Mouse (Mus musculus): ENCODE measurements around the gene Cacna1e. TPM values are rescaled to one million over a fixed set of nuclear protein-coding genes. Genes with fewer than 3 reads are reported as not detected.
A peak's percentile ranks its signal among the peaks of the same experiment; 100 is the strongest.

Cacna1e gene
- total RNA-seq, 4 experiments from 2014 or later, result 180 to 236 (median 203) TPM

DNA sequence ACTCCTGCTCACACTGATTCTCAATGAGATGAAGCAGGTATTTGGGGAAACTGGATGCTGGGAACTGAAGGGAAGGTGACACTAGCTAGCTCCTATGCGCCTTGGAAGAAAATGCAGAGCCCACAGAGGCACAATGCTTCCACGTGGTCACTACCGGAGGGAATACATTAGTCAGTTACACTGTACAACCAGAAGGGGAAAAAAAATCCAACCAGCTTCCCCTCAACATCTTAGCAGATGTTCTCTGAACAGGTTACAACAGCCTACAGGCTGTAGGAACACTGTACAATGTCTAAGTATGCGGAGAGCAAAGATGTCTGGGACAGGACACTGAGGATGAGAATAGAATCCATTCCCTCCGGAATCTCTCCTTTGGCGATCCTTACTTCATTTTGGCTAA lies 161.2 kb downstream of the Cacna1e start:
- no peak for DNase-seq (ENCODE audit: low spot score in 2 of 2)

DNA sequence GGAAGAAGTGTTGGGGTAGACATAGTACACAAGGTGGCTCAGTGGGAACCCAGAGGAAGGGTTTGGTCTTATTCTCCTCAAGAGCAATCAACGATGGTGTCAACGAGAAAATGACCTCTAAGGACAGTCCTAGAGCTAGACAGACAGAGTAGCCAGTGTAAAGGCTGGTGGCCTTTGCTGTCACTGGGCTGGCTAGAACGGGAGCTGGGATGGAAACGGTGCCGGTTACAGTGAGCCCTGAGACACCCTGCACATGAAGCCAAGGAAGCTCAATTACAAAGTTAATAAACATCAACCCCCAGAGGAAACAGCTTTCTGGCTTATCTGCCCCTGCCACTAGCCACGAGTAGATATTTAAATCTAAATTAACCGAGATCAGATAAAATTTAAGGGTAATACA lies 168.7 kb downstream of the Cacna1e start:
- no peak for DNase-seq (ENCODE audit: low spot score in 2 of 2)

DNA sequence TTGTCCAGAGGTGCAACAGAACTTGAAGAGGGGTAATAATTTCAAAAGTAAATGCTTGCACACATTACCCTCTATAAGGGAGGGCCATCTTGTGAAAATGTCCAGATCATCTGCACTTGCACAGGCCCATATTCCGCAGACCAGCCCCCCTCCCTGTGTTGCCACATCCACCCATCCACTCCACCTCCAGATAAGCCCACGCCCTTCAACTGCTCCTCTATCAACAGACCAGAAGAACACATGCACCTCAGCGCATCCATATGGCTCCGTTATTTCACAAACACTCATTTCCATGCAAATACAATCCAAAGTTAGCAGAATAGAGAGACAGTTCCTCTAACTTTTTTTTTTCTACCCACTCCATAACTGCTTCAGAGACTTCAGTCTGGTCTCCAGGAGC lies 171.6 kb downstream of the Cacna1e start:
- DNase-seq (ENCODE audit: low spot score in 2 of 2), result peak; percentile 70 to 73

DNA sequence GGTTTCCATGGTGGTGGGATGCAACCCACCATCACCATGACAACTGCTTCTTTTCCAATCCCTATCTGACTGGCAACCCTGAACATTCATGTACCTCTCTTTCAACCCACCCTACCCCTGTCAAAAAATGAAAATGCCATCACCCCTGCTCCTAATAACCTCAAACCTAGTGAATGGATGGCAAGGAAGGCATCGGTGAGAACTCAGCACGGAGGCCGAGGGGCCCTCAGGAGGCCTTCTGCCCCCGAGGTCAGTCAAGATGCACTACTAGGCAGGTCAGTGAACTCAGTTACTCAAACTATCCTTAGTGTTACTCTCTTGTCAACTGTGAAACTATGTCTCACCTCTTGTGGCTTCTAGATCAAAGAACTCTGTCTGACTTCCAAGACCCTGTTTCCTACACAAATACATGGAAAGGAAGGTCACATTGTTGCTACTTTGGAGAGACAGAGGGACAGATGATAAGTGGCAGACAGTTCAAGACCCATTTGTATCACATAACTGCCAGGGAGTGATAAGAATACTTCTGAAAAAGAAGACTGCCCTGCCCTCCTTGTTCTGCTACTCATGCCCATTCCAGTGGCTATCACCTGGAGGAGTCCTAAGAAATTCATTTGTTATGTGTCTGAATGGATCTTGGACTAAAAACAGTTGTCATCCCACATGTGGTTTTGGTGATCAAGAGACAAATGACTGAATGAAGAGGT lies 176.6 kb downstream of the Cacna1e start:
- DNase-seq (ENCODE audit: low spot score in 2 of 2), result no peak

DNA sequence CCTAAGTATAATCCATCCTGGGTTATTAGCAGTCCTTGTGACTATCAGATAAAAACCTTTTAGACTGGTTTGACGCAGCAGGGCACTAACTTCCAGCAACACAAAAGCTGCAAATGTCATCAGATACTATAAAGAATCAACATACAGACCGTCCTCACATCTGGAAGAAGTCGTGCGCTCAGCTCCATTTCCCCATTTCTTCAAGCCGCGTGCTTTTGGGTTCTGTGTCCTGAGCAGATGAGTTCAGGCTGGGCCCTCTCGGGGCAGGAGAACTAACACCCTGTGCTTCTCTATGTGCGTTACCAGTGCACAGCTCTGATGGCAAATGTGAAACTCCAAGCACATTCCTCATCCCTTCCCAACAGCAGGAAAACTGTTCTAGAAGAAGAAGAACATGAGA lies 177.3 kb downstream of the Cacna1e start:
- no peak for DNase-seq (ENCODE audit: low spot score in 2 of 2)

DNA sequence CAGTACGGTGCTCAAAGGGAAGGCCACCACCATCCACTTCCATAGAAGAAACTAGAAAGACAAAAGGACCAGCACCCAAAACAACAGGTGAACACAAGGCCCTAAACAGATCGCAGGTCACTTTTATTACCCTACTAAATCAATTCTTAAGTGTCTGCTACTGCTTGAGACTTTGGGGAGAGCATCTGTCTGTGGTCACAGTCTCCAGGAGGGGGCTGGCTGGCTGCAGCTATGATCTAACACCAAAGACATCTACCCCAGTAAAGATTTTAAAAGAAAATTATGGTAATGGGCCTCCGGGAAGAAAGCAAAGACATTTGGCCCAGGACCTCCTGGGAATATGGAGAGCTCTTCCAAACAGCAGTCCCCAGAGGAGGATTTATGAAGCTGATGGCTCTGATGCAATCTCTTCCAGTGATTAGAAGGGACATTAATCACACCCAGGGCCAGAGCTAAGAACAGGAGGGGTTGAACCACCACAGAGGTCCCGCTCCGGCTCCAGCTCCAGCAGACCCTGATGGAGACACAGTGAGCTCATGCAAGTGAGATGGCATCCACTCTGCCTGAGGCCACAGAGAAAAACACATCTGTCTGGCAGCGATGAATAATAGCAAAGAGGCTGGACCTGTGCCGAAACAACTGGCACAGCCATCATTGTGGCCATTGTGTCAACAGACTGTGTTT lies 178.3 kb downstream of the Cacna1e start:
- DNase-seq (ENCODE audit: low spot score in 2 of 2), result no peak

DNA sequence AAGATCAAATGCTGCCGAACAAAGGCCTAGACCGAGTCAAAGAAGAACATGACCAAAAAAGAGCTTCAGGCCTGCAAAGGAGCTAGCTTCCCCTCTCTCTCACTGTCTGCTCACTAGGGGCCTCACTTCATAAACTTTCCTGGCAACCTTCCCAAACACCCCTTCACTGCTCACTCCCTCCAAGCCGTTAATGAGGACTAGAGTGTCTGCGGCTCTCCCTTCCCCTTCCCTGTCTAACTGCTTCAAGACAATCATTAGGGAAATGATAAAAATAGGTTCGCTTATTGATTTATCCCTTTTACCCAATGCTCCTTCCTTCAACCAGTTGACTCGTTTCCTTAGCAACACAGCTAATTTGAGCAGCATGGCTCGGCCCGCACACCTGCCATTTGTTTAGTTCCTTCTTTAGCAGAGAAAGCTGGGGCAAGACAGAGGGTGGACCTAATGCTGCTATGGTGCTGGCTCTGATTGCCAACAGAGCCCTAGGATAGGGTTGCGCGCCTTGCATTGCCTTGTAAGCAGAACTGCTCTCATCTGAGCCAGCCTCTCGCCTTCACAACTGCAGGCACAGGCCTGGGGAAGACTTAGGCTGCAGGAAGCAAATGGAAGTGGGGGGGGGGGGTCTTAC lies 179.6 kb downstream of the Cacna1e start:
- DNase-seq (ENCODE audit: low spot score in 2 of 2), result no peak

DNA sequence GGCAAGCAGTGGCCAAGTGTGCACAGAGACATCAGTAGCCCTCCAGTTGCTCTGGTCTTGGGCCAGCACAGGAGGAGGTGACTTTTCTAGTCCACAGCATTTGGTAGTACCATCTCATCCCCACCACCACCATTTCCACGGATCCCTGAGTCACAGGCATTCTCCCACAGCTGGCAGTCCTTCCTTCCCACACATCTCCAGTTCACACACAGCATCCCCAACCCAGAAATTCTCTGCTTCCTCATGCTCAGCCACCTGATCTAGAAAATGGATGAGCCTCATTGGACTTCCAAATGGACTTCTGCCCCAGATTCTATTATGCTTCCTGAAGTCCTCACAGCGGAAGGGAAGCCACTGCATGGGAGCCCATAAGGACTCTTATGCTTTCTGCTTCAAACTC lies 181.7 kb downstream of the Cacna1e start:
- DNase-seq (ENCODE audit: low spot score in 2 of 2), result no peak

DNA sequence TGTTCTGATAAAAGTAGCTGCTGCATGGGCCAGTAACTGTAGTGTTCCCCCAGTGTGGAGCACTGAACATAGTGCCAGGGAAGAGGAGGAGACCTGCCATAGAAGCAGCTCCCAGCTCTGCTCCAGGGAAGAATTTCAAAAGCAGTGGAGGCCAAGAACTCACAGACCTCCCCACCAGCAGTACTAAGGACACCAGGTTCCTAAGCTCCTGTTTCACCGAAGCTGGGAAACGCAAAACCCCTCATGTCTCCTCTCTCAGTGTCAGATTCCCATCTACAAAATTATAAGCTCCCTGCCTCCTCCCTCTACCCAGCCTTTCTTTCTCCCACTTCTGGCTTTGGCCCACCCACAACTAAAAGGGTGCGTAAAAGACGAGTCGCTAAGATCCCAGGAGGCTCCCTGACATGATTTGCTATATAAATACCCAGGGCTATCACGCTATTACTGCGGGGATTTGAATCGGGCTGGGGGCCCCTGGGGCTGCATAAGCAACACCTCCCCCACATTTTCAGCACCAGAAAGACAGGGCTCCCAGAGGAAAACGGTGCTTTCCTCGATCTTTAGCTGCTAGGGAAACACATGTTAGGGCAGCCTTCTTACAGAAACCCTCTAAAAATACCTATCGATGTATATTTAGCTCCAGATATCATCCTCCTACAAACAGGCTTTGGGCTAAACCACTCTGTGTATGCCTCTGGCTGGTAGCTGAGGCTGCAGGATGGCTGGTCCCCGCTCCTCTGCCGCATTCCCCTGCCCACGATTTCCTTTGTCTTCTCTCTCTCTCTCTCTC lies 195.2 kb downstream of the Cacna1e start:
- DNase-seq (ENCODE audit: low spot score in 2 of 2), result no peak

DNA sequence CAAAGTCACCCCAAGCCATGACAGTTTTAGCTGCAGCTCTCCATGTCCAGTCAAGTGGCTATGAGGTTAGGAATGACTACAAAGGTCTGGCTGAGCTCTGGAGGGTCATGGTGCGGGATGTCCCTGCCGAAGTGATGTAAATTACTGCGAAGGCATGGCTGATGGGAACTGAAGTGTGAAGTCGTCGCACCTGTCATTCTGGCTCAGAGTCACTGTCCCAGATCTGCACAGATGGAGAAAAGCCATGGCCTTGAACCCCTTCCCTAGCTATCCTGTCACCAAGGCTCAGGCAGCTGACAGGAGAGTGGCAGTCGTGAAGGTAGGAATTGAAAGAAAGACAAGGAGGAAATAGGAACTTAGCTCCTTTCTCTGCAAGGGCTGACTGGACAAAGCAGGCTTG lies 197.4 kb downstream of the Cacna1e start:
- DNase-seq (ENCODE audit: low spot score in 2 of 2), result no peak

DNA sequence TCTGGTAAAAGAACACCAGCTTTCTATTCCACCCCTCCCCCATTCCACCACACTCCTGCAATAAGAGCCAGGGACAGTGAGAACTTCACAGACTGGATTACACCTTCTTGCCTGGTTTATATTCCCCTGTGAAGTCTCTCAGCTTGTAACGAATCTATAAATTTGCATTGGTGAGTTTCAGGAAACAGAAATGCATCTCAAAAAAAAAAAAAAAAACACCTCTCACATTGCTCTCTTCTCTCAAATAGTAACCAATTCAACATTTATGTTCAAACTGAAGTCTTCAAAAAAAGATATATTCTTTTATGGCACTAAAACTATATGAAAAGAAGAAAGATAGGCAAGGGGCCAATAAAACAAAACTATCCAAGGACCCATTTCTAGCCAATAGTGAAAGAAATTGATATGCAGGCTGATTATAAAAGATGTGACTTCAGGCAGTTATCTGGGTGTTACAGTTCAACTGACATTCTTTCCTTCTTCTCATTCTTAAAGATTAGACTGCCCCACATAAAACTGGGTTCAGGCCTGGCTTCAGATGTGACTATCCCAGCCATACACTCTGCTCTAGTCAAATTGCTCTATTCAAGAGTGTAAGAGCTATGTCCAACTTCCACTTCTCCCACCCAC lies 200.7 kb downstream of the Cacna1e start:
- DNase-seq (ENCODE audit: low spot score in 2 of 2), result no peak

DNA sequence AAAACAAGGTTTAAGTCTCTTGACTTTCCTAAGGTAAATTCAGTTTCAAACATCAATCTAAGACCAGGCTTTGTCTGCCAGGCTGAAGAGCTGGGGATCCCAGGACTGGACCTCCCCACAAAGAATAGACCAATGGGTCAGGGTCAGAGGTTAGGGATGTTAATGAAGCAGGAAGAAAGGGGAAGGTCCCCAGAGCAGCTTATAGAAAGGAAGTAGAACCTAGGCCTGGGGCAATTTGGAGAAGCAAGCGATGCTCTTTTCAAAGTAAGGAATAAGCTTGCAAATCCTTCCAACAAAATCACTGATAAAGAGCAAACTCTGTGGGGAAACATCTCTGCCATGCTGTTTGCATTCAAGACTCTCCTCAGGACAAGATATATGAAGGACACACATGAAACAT lies 205.3 kb downstream of the Cacna1e start:
- no peak for DNase-seq (ENCODE audit: low spot score in 2 of 2)

DNA sequence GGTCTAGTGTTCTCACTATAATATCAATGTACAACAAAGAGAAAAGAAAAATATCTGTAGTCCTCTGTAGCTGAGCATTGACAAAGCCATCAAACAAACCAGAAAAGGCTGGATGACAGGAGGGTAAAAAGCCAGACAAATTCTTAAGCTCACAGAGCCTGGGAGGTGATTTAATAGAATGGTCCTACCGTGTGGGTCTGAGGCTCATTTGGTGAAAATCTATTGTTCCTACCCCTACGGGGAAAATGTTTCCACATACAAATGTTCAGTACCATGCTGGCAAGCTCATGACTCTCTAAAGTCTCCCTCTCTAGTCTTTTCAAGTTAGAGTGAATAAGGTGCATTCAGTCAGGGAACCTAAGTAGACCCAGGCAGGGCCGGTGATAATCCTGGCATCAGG lies 206.2 kb downstream of the Cacna1e start:
- DNase-seq (ENCODE audit: low spot score in 2 of 2), result no peak

DNA sequence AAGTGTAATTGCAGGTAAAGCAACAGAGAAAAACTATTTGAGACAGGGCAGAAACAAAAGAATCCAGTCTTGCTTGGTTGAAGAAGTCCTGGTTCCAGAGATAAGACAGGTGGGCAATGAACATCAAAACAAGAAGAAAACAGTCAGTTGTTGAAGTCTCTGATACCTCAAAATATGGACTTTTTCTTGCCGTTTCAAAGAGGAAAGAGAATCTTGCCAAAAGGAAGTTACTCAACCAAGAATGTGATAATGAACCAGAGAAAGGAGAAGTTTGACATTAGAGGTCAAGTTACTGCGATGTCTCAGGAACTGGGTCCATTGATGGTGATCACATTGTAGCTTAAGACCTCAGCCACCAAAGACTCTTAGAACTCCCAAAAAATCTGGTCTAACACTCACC lies 206.6 kb downstream of the Cacna1e start:
- no peak for DNase-seq (ENCODE audit: low spot score in 2 of 2)

DNA sequence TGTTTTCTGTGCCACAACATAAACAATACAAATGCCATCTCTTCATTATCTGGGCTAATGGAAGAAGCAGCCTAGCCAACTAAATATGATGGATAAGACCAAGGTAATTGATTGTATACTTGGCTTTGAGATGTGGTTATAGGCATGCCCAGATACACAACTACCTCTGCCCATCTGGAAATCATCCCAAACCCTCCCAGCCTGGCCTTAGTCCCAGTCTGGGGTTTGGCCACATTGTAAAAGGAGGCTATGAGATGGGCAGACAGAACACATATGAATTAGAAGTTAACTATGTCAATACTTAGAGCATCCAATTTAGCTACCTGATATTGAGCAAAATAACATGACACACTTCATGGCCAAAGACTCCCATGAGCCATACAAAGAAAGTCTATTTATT lies 220.6 kb downstream of the Cacna1e start:
- DNase-seq (ENCODE audit: low spot score in 2 of 2), result no peak

DNA sequence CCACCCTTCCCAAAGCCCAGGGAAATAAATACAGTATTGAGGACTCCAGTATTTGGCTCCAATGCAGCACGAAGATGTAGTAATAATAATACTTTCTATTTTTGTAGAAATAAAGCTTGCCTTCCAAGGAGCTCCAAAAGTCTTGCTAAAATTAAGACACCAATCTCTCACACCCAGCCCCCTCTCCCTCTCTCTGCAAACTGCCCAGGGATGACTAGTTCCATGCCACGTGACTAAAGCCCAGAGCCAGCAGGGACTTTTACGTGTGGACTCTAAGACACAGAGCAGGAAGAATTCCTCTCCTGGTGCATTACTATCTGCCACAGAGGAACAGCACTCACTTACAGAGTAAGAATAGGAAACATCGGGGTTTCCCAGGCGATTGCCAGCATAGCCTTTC lies 222.3 kb downstream of the Cacna1e start:
- DNase-seq (ENCODE audit: low spot score in 2 of 2), result peak in 1 of 2 experiments; percentile 33

DNA sequence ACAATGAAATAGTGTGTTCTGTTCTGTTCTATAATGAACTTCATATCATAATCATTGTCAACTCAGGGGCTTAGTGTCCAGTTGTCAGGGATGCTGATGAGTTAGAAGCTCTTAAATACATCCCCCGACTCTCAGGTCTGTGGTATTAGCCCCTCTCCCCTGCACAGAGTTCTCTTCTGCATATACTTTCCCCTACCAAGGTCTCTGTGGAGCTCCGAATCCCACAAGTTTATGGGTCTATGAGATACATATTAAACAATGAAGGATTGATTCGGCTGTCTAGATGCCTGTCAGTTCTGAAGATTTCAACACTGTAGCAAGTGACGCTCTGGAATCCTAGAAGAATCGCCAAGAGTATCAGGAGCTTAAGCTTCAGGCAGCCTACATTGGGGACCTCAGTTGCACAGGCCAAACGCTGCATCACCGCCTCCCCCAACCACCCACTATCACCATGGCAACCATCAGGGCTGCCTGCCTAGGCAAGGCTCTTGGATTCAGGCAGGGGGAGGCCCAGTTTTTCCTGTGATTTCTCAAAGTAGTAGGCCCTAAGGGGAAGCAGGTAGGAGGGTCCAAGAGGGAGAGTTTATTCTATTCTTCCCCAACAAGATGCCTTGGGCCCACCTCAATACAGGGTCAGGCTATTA lies 223.0 kb downstream of the Cacna1e start:
- DNase-seq (ENCODE audit: low spot score in 2 of 2), result peak; percentile 82

DNA sequence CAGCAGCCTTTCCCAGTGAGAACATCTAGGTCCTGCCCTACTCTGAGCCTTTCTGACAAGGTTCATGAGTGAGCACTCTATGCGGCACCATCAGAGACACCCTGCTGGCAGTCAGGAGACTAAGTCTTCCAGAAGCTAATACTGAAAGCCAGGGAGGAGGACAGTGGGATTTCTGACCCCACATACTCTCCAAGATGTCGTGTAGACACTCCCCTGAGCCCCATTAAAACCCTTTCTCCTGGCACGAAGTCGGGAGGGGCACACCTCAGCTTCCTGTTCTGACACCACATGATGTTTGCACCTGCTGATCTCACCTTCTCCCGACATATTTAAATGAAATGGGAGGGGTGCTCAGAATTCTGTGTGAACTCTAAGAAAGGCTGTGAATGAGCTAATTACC lies 226.9 kb downstream of the Cacna1e start:
- no peak for DNase-seq (ENCODE audit: low spot score in 2 of 2)

DNA sequence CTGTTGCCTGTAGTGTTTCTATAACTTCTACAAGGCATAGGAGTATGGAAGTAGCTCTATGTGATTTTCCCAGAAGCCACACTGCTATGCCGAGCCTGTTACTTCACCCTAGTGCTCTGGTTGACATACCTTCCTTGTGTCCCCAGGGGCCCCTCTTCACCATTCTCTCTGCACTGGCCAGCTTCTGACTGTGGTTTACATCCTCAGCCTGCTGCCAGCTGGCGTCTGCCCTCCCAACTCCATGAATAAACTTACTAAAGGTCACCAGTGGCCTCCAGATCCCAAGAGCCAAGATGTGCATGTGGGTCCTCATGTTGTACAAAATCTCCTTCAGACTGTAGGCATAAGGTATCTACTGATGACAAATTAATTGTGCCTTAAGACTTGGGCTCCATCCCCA lies 230.3 kb downstream of the Cacna1e start:
- DNase-seq (ENCODE audit: low spot score in 2 of 2), result no peak

DNA sequence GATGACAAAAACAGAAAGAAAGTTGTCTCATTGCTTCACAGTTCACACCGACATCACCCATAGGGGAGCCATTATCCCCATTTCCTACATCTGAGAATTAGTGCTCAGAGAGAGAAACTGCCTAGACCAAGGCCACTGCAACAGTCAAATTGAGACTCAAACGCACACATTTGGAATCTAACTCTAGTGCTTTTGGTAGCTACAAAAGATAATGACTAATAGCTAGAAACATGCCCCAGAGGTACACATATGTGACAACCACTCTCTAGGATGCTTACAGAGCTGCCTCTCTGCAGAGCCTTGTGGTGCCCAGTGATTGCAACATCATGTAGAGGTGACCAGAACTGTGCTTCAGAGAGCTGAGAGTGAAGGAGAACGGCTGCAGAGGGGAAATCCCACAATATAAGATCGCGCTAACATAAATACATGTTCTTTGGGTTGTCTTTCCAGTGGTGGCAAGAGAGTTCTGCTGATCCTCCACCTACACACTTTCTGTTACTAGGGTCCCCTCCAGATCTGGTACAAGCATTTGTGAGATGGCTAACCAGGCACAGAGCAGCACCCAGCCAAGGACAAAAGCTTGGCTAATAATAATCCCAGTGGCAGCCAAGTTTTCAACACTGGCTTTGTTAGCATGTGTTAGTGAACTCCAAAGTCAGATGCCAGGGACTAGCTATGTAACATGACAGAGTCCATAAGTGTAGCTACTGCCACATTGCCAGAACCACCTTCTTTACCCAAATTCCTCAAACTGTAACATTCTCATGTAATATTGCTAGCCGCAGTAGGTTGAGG lies 237.9 kb downstream of the Cacna1e start:
- DNase-seq (ENCODE audit: low spot score in 2 of 2), result no peak

Measured in layer of hippocampus, adult 8-10 months (tissue).